Mouse (Mus musculus) myocyte (in vitro differentiated cells): ENCODE measurements around the gene Glipr1. TPM values are rescaled to one million over a fixed set of nuclear protein-coding genes. Genes with fewer than 3 reads are reported as not detected.
A peak's percentile ranks its signal among the peaks of the same experiment; 100 is the strongest.

Source experiments
- H3K27me3 ChIP-seq: one replicate; pipeline ENCODE4 v1.6.1; 2011; ENCODE audit not compliant: control insufficient read depth, insufficient read depth, insufficient read length
- H3K36me3 ChIP-seq: one replicate; pipeline ENCODE4 v1.6.1; 2011; ENCODE audit not compliant: control insufficient read depth, insufficient read depth
- H3K4me2 ChIP-seq: one replicate; pipeline ENCODE4 v1.6.1; 2011; ENCODE audit warnings: low read depth, control low read depth
- H3K4me3 ChIP-seq: one replicate; pipeline ENCODE4 v1.5.1; 2011; ENCODE audit warnings: mild to moderate bottlenecking, control low read depth, moderate library complexity
- H3K79me2 ChIP-seq: one replicate; pipeline ENCODE4 v1.6.1; 2011; ENCODE audit not compliant: control insufficient read depth, insufficient read depth
- H3ac ChIP-seq: one replicate; pipeline ENCODE4 v1.6.1; 2011; ENCODE audit not compliant: control insufficient read depth, insufficient read length
- CEBPB ChIP-seq: IDR thresholded peaks from 2 replicates; pipeline ENCODE4 v1.6.1; 2011; ENCODE audit warnings: mild to moderate bottlenecking, moderate library complexity; ENCODE audit not compliant: poor library complexity, insufficient read depth, severe bottlenecking
- E2F4 ChIP-seq: IDR thresholded peaks from one replicate; pipeline ENCODE4 v1.6.1; 2011; ENCODE audit warnings: mild to moderate bottlenecking, control low read depth, moderate library complexity; ENCODE audit not compliant: insufficient read depth
- MAX ChIP-seq: IDR thresholded peaks from one replicate; pipeline ENCODE4 v1.6.1; 2011; ENCODE audit warnings: low read depth, mild to moderate bottlenecking, control low read depth
- MYOD1 ChIP-seq, 3 experiments: IDR thresholded peaks; one replicate each; pipeline ENCODE4 v1.6.1; 2011; ENCODE audit warnings: control low read depth in 2 of 3, low read depth in 2 of 3, mild to moderate bottlenecking in 2 of 3, moderate library complexity in 1 of 3; ENCODE audit not compliant: insufficient read length in 2 of 3, control insufficient read depth in 1 of 3
- MYOG ChIP-seq, 3 experiments: IDR thresholded peaks; one replicate each; pipeline ENCODE4 v1.6.1; 2011; ENCODE audit warnings: control low read depth in 2 of 3, low read depth in 2 of 3, mild to moderate bottlenecking in 2 of 3; ENCODE audit not compliant: insufficient read length in 2 of 3, control insufficient read depth in 1 of 3, insufficient read depth in 1 of 3
- POLR2A ChIP-seq: IDR thresholded peaks from one replicate; pipeline ENCODE4 v1.6.1; 2011; ENCODE audit warnings: low read depth, mild to moderate bottlenecking, control low read depth, moderate library complexity; ENCODE audit not compliant: insufficient read length
- POLR2AphosphoS2 ChIP-seq: IDR thresholded peaks from one replicate; pipeline ENCODE4 v1.6.1; 2011; ENCODE audit warnings: low read depth, control low read depth; ENCODE audit not compliant: insufficient read length
- REST ChIP-seq: IDR thresholded peaks from one replicate; pipeline ENCODE4 v1.6.1; 2011; ENCODE audit warnings: mild to moderate bottlenecking, control low read depth, moderate library complexity; ENCODE audit not compliant: insufficient read depth, insufficient read length
- SRF ChIP-seq: IDR thresholded peaks from one replicate; pipeline ENCODE4 v1.6.1; 2011; ENCODE audit warnings: low read depth; ENCODE audit not compliant: control insufficient read depth, insufficient read length
- TCF12 ChIP-seq: IDR thresholded peaks from one replicate; pipeline ENCODE4 v1.6.1; 2011; ENCODE audit warnings: mild to moderate bottlenecking, control low read depth; ENCODE audit not compliant: poor library complexity, insufficient read depth, severe bottlenecking
- TCF3 ChIP-seq: IDR thresholded peaks from one replicate; pipeline ENCODE4 v1.6.1; 2011; ENCODE audit warnings: low read depth, control low read depth; ENCODE audit not compliant: insufficient read length
- USF1 ChIP-seq: IDR thresholded peaks from one replicate; pipeline ENCODE4 v1.6.1; 2011; ENCODE audit warnings: low read depth, mild to moderate bottlenecking, control low read depth, moderate library complexity
- polyA plus RNA-seq: library from polyadenylated mRNA; unstranded; fragments of >200 nt; fragmentation: generic; extraction: Trizol; gene quantifications from one replicate; pipeline ENCODE4 v1.2.1, GENCODE M21; 2012; ENCODE audit warnings: missing spikeins

Glipr1 gene
- polyA plus RNA-seq, 1 experiment = 2.5 TPM

DNA sequence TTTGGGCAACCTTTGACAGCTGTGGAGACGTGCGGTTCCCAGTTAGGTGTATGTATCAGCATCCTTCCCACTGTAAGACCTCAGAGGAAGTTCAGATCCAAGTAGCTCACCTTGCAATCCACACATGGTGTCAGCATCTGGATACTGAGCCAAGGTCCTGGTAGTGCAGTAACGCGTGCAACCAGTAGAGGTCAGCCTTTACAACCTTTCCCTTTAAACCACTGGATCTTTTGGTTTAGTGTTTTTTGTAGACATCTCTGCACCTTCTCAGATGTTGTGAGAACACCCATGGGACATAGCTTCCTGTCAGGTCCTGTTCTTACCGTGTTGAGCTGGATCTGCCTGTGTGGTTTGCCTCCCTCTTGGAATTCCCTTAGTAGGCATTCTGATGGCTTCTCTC is 24.8 kb downstream of the Glipr1 start:
- Histone ChIP-seq H3K27me3 (no peaks in the 10 kb centered on the region), H3ac (no peak overlapping the region), H3K4me3 (no peak overlapping the region), H3K4me2 (no peak overlapping the region), H3K79me2 (peaks cover 46% of the 10 kb centered on the region), H3K36me3 (peaks cover 45% of the 10 kb centered on the region)
- TF ChIP-seq CEBPB = no peak
- no peak for TF ChIP-seq SRF
- TF ChIP-seq POLR2AphosphoS2 = no peak
- no peak for TF ChIP-seq USF1
- no peak for TF ChIP-seq MYOD1 (IDR thresholded peaks at IDR 0.05; ENCODE audit: control insufficient read depth in 1 of 3, insufficient read length in 2 of 3, low read depth in 2 of 3)
- TF ChIP-seq MYOG (IDR thresholded peaks at IDR 0.05; ENCODE audit: control insufficient read depth in 1 of 3, insufficient read depth in 1 of 3, insufficient read length in 2 of 3, low read depth in 2 of 3) = no peak
- TF ChIP-seq REST = no peak
- TF ChIP-seq TCF12 = no peak
- TF ChIP-seq POLR2A = no peak
- TF ChIP-seq MAX = no peak
- no peak for TF ChIP-seq E2F4
- no peak for TF ChIP-seq TCF3

- H3ac ChIP-seq = peak within 1 kb of the TSS; percentile 38
- H3K36me3 ChIP-seq = peaks cover 6% of the 10 kb centered on the region
- peak within 1 kb of the TSS; percentile 96 for H3K4me2 ChIP-seq
- peak within 1 kb of the TSS; percentile 87 for H3K4me3 ChIP-seq
- no peaks in the 10 kb centered on the region for H3K27me3 ChIP-seq
- peaks cover 38% of the 10 kb centered on the region for H3K79me2 ChIP-seq
- TF ChIP-seq TCF12 (no peak), POLR2AphosphoS2 (peak; percentile 59), USF1 (peak; percentile 74), MAX (peak; percentile 34), TCF3 (no peak), MYOG (IDR thresholded peaks at IDR 0.05; ENCODE audit: control insufficient read depth in 1 of 3, insufficient read depth in 1 of 3, insufficient read length in 2 of 3, low read depth in 2 of 3) (peak in 1 of 3 experiments; percentile 7), POLR2A (peak; percentile 40), E2F4 (peak; percentile 25), REST (no peak), MYOD1 (IDR thresholded peaks at IDR 0.05; ENCODE audit: control insufficient read depth in 1 of 3, insufficient read length in 2 of 3, low read depth in 2 of 3) (no peak), SRF (no peak), CEBPB (0 out of 2 replicates have a peak, but pooled peaks have one; percentile 11)
Measured at GRCm38 (mm10) chr10:111972542-111973361, 29.7 kb downstream of the Glipr1 start, which contains the start of gene Krr1. TSS of gene Krr1 (plus strand) at chr10:111972664.

GRCm38 (mm10) chr10:111971929-111972328 is 30.5 kb downstream of the Glipr1 start:
- Histone ChIP-seq H3K36me3 (peaks cover under 1% of the 10 kb centered on the region), H3K27me3 (no peaks in the 10 kb centered on the region), H3K4me3 (peak overlapping the region; percentile 87), H3ac (no peak overlapping the region), H3K79me2 (peaks cover 37% of the 10 kb centered on the region), H3K4me2 (peak overlapping the region; percentile 40)
- TF ChIP-seq MYOD1 (IDR thresholded peaks at IDR 0.05; ENCODE audit: control insufficient read depth in 1 of 3, insufficient read length in 2 of 3, low read depth in 2 of 3) = no peak
- TF ChIP-seq TCF3 = no peak
- no peak for TF ChIP-seq TCF12
- TF ChIP-seq MYOG (IDR thresholded peaks at IDR 0.05; ENCODE audit: control insufficient read depth in 1 of 3, insufficient read depth in 1 of 3, insufficient read length in 2 of 3, low read depth in 2 of 3) = no peak
- no peak for TF ChIP-seq CEBPB
- no peak for TF ChIP-seq SRF
- TF ChIP-seq POLR2AphosphoS2 = no peak
- TF ChIP-seq MAX = no peak
- no peak for TF ChIP-seq REST

DNA sequence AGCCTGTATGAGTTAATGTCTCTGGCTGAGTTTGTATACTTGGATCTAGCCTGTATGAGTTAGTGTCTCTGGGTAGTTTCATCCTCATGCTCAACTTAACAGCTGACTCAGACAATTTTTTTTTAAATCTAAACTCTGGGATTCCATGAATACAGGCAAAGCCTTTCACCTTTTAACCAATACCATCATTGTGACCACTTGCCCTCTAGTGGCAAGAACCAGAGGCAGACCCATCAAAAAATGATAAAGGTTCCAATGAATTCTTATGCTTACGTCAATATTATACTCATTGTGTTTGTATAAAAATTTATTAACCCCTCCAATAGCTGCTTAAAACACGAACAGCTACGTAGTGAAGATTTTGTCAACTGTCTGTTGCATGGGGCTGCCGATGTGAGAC is 36.0 kb downstream of the Glipr1 start:
- no peaks in the 10 kb centered on the region for H3K79me2 ChIP-seq
- no peaks in the 10 kb centered on the region for H3K27me3 ChIP-seq
- H3ac ChIP-seq = no peak overlapping the region
- no peaks in the 10 kb centered on the region for H3K36me3 ChIP-seq
- no peak for TF ChIP-seq POLR2AphosphoS2
- no peak for TF ChIP-seq MAX
- no peak for TF ChIP-seq POLR2A
- no peak for TF ChIP-seq CEBPB
- H3K4me3 ChIP-seq = no peak overlapping the region
- no peak overlapping the region for H3K4me2 ChIP-seq

GRCm38 (mm10) chr10:111960459-111960858 is 42.0 kb downstream of the Glipr1 start:
- no peaks in the 10 kb centered on the region for H3K79me2 ChIP-seq
- H3ac ChIP-seq = no peak overlapping the region
- no peak overlapping the region for H3K4me3 ChIP-seq
- no peaks in the 10 kb centered on the region for H3K36me3 ChIP-seq
- no peaks in the 10 kb centered on the region for H3K27me3 ChIP-seq
- TF ChIP-seq E2F4 = no peak
- no peak for TF ChIP-seq TCF12
- no peak for TF ChIP-seq REST
- TF ChIP-seq USF1 = no peak
- TF ChIP-seq POLR2AphosphoS2 = no peak
- TF ChIP-seq SRF = no peak
- TF ChIP-seq TCF3 = no peak
- TF ChIP-seq CEBPB = no peak
- TF ChIP-seq MYOG (IDR thresholded peaks at IDR 0.05; ENCODE audit: control insufficient read depth in 1 of 3, insufficient read depth in 1 of 3, insufficient read length in 2 of 3, low read depth in 2 of 3) = no peak
- TF ChIP-seq MAX = no peak
- TF ChIP-seq MYOD1 (IDR thresholded peaks at IDR 0.05; ENCODE audit: control insufficient read depth in 1 of 3, insufficient read length in 2 of 3, low read depth in 2 of 3) = no peak
- no peak for TF ChIP-seq POLR2A
- no peak overlapping the region for H3K4me2 ChIP-seq
